Mouse (Mus musculus) embryonic facial prominence, embryonic 13.5 days (tissue): ENCODE data around the gene Tm4sf1. TPM values are rescaled to one million over a fixed set of nuclear protein-coding genes. Genes with fewer than 3 reads are reported as not detected.

Source experiments
- ATAC-seq: fragments of 200-750 bp; cut with Nextera tagmentation; 2 replicates; pipeline ENCODE4 v1.8.0; 2017; ENCODE audit warnings: low read depth; ENCODE audit not compliant: insufficient number of reproducible peaks, insufficient read depth, low FRiP score, low TSS enrichment
- H3K27ac ChIP-seq: fragments of 300-500 bp; sonication (generic); 2 replicates; pipeline ENCODE4 v1.5.1; 2015; ENCODE audit warnings: moderate library complexity, mild to moderate bottlenecking, inconsistent platforms
- H3K27me3 ChIP-seq: fragments of 300-500 bp; sonication (generic); 2 replicates; pipeline ENCODE4 v1.6.1; 2015; ENCODE audit warnings: mild to moderate bottlenecking, inconsistent platforms
- H3K36me3 ChIP-seq: fragments of 300-500 bp; sonication (generic); 2 replicates; pipeline ENCODE4 v1.6.1; 2015; ENCODE audit warnings: mild to moderate bottlenecking, inconsistent platforms
- H3K4me1 ChIP-seq: fragments of 300-500 bp; sonication (generic); 2 replicates; pipeline ENCODE4 v1.6.1; 2015; ENCODE audit warnings: inconsistent platforms
- H3K4me2 ChIP-seq: fragments of 300-500 bp; sonication (generic); 2 replicates; pipeline ENCODE4 v1.6.1; 2015; ENCODE audit warnings: moderate library complexity, mild to moderate bottlenecking, inconsistent platforms
- H3K4me3 ChIP-seq: fragments of 300-500 bp; sonication (generic); 2 replicates; pipeline ENCODE4 v1.5.1; 2015; ENCODE audit warnings: mild to moderate bottlenecking, inconsistent platforms
- H3K9ac ChIP-seq: fragments of 300-500 bp; sonication (generic); 2 replicates; pipeline ENCODE4 v1.6.1; 2015; ENCODE audit warnings: mild to moderate bottlenecking, inconsistent platforms
- H3K9me3 ChIP-seq: fragments of 300-500 bp; sonication (generic); 2 replicates; pipeline ENCODE4 v1.6.1; 2016; ENCODE audit warnings: inconsistent platforms
- WGBS: fragments of 180-500 bp; shearing (Covaris S2); methylation state at CpG from one replicate; pipeline ENCODE4 v1.1.7; 2015; ENCODE audit warnings: mixed read lengths; 5-methylcytosine and 5-hydroxymethylcytosine counted together
- polyA plus RNA-seq: library from polyadenylated mRNA; unstranded; fragments of >200 nt; fragmentation: Nextera tagmentation; extraction: Ambion mirVana; gene quantifications from 2 replicates; pipeline ENCODE4 v1.2.1, GENCODE M21; 2015

The Tm4sf1 gene
- polyA plus RNA-seq, 1 experiment from 2014 or later = 30.1 TPM

- Histone ChIP-seq H3K27ac (0 out of 2 replicates have a peak overlapping the region, but pooled peaks have one; percentile 2), H3K4me1 (no peaks in the 10 kb centered on the region), H3K27me3 (no peaks in the 10 kb centered on the region), H3K4me2 (no peak overlapping the region), H3K9me3 (no peaks in the 10 kb centered on the region), H3K9ac (no peak overlapping the region), H3K36me3 (no peaks in the 10 kb centered on the region), H3K4me3 (no peak overlapping the region)
- 65% methylated on average over 4 of the region's 4 CpGs for whole genome bisulfite sequencing
- ATAC-seq = no peak
Measured at GRCm38 (mm10) chr3:57287438-57287837, 14.3 kb downstream of the Tm4sf1 start.

DNA sequence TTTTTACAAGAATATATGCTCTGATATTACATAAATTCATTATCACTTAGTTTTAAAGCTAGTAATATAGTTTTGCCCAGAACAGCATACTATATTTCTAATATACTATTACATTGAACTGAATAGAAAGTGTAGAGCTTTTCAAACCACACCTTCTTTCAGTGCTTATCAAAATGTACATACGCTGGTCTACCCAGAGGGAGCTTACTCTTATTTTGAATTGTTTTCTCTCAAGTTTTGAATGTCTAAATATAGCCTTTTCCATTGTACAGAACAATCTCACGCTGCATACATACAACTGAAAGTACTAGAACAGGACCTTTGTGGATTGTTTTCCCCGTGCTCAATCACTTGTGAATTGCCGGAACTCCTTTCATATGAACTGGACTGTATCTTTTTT, 23.6 kb downstream of the Tm4sf1 start:
- no peak overlapping the region for H3K4me2 ChIP-seq
- H3K36me3 ChIP-seq = no peaks in the 10 kb centered on the region
- no peak overlapping the region for H3K4me3 ChIP-seq
- ATAC-seq = no peak
- H3K27me3 ChIP-seq = no peaks in the 10 kb centered on the region
- no peaks in the 10 kb centered on the region for H3K9me3 ChIP-seq
- H3K27ac ChIP-seq = no peak overlapping the region
- no peak overlapping the region for H3K9ac ChIP-seq
- no peaks in the 10 kb centered on the region for H3K4me1 ChIP-seq
- 84% methylated on average over 4 of the region's 4 CpGs for WGBS

- Histone ChIP-seq H3K27me3 (no peaks in the 10 kb centered on the region), H3K36me3 (no peaks in the 10 kb centered on the region), H3K4me2 (no peak overlapping the region), H3K4me3 (no peak overlapping the region), H3K4me1 (no peaks in the 10 kb centered on the region), H3K9ac (no peak overlapping the region), H3K27ac (no peak overlapping the region), H3K9me3 (no peaks in the 10 kb centered on the region)
- WGBS = 82% methylated on average over 5 of the region's 5 CpGs
- no peak for ATAC-seq
Measured at GRCm38 (mm10) chr3:57277453-57277852, 24.3 kb downstream of the Tm4sf1 start.

DNA sequence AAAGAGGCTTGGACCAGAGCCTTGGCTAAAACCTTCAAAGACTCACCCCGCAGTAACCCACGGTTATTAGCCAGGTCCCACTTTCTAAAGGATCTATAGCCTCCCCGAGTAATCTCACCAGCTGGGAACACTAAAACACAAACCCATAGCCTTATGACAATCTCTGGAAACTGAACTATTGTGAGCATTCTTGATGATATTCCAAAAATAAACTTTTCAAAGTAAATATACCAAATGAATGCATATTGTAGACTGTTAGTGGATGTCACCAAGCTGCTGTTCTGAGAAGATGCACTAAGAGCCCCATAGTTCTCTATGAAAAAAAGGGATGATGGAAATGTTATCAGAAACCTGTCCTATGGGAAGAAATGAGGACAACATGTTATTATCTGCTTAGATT, 25.0 kb downstream of the Tm4sf1 start:
- ATAC-seq = no peak
- Histone ChIP-seq H3K27me3 (no peaks in the 10 kb centered on the region), H3K9ac (no peak overlapping the region), H3K27ac (no peak overlapping the region), H3K4me1 (no peaks in the 10 kb centered on the region), H3K4me3 (no peak overlapping the region), H3K4me2 (no peak overlapping the region), H3K36me3 (no peaks in the 10 kb centered on the region), H3K9me3 (no peaks in the 10 kb centered on the region)
- 77% methylated on average over 3 of the region's 3 CpGs for WGBS

DNA sequence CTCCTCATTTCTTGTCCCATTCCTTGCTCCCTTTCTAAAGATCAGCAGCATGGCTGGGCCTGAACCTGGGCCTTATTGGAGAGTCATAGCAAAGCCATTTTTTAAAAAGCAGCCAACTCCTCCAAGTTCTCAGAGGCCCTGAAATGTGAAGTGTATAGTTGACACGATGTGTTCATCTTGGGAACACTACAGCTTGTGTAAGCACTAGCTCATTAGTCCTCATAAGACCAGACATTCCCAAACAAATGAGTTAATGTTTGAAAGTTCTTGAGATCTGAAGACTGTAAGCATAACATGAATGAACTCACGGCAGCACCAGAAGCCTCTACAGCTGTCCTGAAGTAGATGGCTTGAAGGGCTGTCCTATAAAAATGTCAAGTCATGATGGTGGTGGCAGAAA, 32.8 kb downstream of the Tm4sf1 start:
- H3K9ac ChIP-seq = no peak overlapping the region
- no peaks in the 10 kb centered on the region for H3K9me3 ChIP-seq
- WGBS = 86% methylated on average over 2 of the region's 2 CpGs
- no peaks in the 10 kb centered on the region for H3K27me3 ChIP-seq
- H3K4me3 ChIP-seq = no peak overlapping the region
- no peak overlapping the region for H3K27ac ChIP-seq
- no peaks in the 10 kb centered on the region for H3K4me1 ChIP-seq
- no peaks in the 10 kb centered on the region for H3K36me3 ChIP-seq
- no peak overlapping the region for H3K4me2 ChIP-seq
- no peak for ATAC-seq

- H3K4me2 ChIP-seq = no peak overlapping the region
- WGBS = 34% methylated on average over 6 of the region's 6 CpGs
- H3K4me3 ChIP-seq = no peak overlapping the region
- H3K9me3 ChIP-seq = no peaks in the 10 kb centered on the region
- H3K4me1 ChIP-seq = no peaks in the 10 kb centered on the region
- no peaks in the 10 kb centered on the region for H3K36me3 ChIP-seq
- H3K9ac ChIP-seq = no peak overlapping the region
- no peaks in the 10 kb centered on the region for H3K27me3 ChIP-seq
- no peak for ATAC-seq
- no peak overlapping the region for H3K27ac ChIP-seq
Measured at GRCm38 (mm10) chr3:57267559-57268173, 34.1 kb downstream of the Tm4sf1 start.

GRCm38 (mm10) chr3:57253041-57253440, 48.7 kb downstream of the Tm4sf1 start:
- H3K9ac ChIP-seq = no peak overlapping the region
- no peaks in the 10 kb centered on the region for H3K9me3 ChIP-seq
- no peak overlapping the region for H3K27ac ChIP-seq
- no peaks in the 10 kb centered on the region for H3K4me1 ChIP-seq
- 43% methylated on average over 2 of the region's 2 CpGs for WGBS
- no peaks in the 10 kb centered on the region for H3K36me3 ChIP-seq
- no peak for ATAC-seq
- H3K4me2 ChIP-seq = no peak overlapping the region
- H3K27me3 ChIP-seq = no peaks in the 10 kb centered on the region
- no peak overlapping the region for H3K4me3 ChIP-seq

GRCm38 (mm10) chr3:57252551-57252950, 49.2 kb downstream of the Tm4sf1 start:
- Histone ChIP-seq H3K9ac (no peak overlapping the region), H3K27me3 (no peaks in the 10 kb centered on the region), H3K36me3 (no peaks in the 10 kb centered on the region), H3K27ac (no peak overlapping the region), H3K4me2 (no peak overlapping the region), H3K4me3 (no peak overlapping the region), H3K9me3 (no peaks in the 10 kb centered on the region), H3K4me1 (no peaks in the 10 kb centered on the region)
- ATAC-seq = no peak

- Histone ChIP-seq H3K9me3 (no peaks in the 10 kb centered on the region), H3K4me2 (no peak overlapping the region), H3K27ac (no peak overlapping the region), H3K27me3 (no peaks in the 10 kb centered on the region), H3K36me3 (no peaks in the 10 kb centered on the region), H3K4me3 (no peak overlapping the region), H3K4me1 (no peaks in the 10 kb centered on the region), H3K9ac (no peak overlapping the region)
- ATAC-seq = no peak
- WGBS = 60% methylated on average over 2 of the region's 2 CpGs
Measured at GRCm38 (mm10) chr3:57245242-57245641, 56.5 kb downstream of the Tm4sf1 start.

Other genes with a start within 250 kb of the Tm4sf1 start
- gene Tm4sf4, start 123.3 kb upstream of the Tm4sf1 start, polyA plus RNA-seq = 0.87 TPM in 1 of 2 replicates, not detected in the other